Mouse (Mus musculus): ENCODE data around the gene Olfr1369-ps1.
"Not testable (repeated sequence)": the region's sequence is repeated elsewhere in the genome, so short reads cannot be mapped to it uniquely, and the experiment has no call there.

The Olfr1369-ps1 gene

DNA sequence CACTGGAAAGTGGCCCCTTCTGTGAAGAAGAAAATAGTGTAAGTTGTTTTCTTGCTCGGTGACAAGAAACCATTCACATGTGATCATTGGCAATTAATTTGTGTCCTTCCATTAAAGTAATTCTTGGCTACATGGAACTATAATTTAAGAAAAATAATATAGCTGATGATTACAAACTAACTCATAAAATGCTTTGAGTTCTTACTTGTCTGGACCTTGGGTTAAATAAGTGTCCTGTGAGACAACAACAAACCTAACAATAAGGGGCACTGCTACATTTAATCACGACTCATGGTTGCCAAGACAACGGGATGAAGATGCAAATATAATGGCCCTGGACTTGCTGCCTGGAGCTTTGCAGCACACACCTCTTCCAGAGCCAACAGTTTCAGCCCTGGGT, at the start of gene Olfr1369-ps1:
Gene Olfr1369-ps1 (plus strand): TSS at position 301 of the 400 bp plus-strand sequence.
- DNase-seq: not testable (repeated sequence)

DNA sequence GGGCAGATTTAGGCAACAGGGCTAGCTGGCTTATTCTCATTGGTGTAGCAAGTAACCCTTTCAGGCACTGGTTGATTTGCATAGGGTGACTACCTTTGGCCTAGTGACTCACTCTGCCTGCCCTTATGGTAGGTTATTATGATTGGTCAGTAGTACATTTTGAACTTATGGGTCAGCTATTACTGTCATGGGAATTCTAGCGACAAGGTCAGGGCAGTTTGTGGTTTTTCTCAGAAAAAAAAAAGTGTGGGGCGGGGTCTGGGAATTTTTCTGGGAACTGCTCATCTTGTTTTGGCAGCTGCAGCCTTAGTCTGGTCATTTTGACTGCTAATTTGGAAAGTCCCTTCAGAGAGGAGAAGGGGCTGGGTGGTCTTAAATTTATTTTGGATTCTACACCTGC, 45.3 kb upstream of the Olfr1369-ps1 start:
- no peak for DNase-seq

DNA sequence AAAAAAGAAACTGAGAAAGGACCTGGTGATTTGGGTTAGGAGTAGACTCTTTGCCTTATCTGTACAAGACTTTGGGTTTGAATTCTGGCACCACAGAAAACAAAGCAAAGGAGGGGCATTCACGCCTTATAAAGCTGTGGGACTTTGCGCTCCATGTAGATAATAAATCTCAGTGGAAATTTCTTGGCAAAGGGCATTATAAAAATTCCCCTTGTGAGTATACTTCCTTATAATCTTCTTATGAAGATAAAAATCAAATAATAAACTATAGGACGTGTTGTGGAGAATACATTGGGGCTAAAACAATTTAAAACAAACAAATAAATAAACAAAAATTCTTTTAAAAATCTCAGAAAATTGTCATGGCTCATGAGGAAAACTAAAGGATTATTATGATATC, 36.4 kb upstream of the Olfr1369-ps1 start, which contains the start of gene Olfr1370:
Gene Olfr1370 (minus strand): TSS at position 101 of the 400 bp plus-strand sequence.
- DNase-seq: no peak

DNA sequence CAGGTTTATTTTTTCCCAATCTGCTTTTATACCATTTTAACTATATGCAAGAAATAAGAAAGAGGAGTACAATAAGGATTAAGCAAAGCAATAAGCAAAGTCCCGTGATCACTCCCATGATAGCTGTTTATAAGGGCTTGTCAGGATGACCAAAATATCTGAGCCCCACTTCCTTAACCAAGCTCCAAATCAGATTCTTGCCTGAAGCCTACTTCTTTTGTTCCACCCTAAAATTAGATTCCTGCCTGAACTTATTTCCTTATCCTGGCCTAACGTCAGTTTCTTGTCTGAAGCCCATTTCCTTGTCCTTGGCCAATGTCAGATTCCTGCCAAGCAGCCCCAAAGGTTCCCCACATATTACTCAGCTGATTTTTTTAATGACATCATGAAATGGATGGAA, 28.6 kb upstream of the Olfr1369-ps1 start:
- DNase-seq: no peak

DNA sequence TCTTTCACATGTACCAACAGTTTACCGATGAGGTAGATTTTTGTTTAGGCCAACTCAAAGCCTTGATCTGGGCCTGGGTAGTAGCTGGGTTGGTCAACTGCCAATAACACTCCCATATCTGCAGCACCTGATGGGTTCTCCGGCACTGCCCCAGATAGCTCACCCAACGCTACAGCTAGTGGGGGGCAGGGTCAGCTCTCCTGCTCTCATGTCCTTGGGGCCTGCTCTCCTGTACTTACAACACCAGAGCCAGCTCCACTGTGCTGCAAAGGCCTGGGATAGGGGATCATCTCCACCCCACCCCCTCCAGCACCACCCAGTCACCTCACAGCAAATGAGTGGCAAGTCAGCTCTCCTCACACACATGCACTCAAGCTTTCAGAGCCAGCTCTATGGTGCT, 1.5 kb upstream of the Olfr1369-ps1 start:
- DNase-seq: no peak

DNA sequence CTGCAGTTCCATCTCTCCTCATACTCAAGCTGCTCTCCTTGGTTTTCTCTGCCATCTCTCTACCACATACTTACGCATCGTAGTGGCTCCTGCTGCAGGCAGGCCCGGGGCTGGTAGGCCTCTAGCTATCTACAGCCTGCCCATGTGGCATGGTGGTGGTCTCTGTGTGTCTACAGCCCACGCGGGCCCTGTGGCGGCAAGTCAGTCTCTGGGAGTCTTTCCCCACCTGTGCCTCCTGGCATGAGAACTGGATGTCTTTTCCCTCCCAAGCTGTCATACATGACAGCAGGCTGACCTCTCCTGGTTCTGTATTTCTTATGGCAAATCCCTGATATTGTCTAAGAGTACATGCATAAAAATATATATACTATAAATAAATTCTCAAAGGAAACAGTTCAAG, 842 bp upstream of the Olfr1369-ps1 start:
- no peak for DNase-seq

DNA sequence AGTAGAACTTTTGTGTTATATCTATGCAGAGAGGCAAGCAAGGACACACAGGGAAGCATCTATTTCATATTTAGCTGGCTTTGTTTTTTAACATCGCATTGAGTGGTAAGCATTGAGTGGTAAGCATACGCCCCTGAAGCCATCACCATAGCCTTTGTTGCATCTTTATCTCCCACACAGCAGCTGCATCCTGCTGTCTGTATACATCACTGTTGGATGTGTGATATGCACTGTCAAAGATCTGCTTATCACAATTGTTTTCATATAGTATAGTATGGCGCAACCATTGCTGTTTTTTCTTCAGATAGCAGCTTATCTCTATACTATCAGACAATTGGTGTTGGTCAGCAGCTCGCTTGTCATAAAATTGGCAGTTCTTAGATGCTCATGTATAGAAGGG, 2.8 kb downstream of the Olfr1369-ps1 start:
- no peak for DNase-seq

DNA sequence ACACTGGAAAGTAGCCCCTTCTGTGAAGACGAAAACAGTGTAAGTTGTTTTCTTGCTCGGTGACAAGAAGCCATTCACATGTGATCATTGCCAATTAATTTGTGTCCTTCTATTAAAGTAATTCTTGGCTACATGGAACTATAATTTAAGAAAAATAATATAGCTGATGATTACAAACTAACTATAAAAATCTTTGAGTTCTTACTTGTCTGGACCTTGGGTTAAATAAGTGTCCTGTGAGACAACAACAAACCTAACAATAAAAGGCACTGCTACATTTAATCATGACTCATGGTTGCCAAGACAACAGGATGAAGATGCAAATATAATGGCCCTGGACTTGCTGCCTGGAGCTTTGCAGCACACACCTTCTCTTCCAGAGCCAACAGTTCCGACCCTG, 18.1 kb downstream of the Olfr1369-ps1 start, which contains the start of gene Olfr263:
Gene Olfr263 (plus strand): TSS at position 301 of the 400 bp plus-strand sequence.
- DNase-seq: not testable (repeated sequence)

DNA sequence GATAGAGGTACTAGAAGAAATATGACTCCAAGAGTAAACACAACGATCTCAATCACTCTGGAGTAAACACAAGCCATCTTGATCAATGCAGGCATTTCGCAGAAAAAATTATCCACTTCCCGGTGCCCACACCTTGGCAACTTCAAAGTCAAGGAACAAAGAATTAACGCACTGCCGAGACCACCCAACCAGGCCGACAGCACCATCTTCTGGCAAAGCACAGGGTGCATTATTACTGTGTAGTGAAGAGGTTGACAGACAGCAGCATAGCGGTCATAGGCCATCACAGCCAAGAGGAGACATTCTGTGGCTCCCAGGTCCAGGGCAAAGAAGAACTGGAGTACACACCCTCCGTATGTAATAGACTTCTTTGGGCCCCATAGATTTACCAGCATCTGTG, 31.1 kb downstream of the Olfr1369-ps1 start:
- no peak for DNase-seq

DNA sequence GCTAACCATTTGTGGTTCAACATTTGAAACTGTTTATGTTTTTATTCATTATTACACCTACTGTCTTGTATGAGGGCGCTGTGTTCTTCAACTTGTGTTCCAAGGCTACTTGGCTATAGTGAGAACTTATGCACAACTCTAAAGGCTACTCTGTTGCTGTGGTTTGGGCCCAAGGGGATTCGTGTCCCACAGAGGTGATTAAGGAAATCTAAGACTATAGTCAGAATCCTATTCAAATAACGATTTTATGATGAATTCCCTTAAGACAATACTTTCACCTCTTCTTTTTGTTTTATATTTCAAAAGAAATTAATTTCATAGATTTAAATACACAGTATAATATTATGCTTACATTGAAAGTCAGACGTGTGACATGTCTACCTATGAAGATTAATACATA, 34.5 kb downstream of the Olfr1369-ps1 start, which contains the start of gene Olfr1368:
Gene Olfr1368 (minus strand): TSS at position 101 of the 400 bp plus-strand sequence.
- DNase-seq: no peak

DNA sequence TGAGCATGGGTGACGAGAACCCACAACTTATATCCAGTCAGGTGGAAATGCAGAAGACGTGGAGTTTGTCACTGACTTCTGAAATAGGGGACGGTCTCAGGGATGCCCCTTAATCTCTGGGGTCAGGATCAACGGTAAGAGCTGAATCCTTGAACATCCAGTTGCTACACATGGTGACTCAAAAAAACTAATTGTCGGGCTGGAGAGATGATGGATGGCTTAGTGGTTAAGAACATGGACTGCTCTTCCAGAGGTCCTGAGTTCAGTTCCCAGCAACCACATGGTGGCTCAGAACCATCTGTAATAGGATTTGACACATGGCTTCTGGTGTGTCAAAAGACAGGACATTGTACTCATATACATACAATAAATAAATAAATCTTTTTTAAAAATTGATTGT, 44.6 kb downstream of the Olfr1369-ps1 start:
- DNase-seq: no peak

DNA sequence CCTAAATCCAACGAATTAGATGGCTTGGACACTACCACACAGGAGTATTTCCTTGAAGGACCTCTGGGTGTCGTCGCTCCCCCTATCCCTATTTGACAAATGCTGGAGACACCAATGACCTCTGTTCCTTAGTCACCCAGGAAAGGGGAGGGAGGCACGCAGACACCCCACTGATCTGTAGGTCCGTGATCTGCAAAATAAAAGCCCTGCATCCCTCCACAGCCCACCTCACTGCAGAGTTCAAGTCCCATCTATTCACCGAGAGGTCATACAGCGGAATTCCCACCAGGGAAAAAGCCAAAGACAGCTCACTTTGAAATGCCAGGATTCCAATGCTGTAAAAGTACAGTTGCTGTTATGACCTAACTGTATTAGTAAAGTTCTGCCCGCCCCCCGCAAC, 46.8 kb downstream of the Olfr1369-ps1 start:
- no peak for DNase-seq

DNA sequence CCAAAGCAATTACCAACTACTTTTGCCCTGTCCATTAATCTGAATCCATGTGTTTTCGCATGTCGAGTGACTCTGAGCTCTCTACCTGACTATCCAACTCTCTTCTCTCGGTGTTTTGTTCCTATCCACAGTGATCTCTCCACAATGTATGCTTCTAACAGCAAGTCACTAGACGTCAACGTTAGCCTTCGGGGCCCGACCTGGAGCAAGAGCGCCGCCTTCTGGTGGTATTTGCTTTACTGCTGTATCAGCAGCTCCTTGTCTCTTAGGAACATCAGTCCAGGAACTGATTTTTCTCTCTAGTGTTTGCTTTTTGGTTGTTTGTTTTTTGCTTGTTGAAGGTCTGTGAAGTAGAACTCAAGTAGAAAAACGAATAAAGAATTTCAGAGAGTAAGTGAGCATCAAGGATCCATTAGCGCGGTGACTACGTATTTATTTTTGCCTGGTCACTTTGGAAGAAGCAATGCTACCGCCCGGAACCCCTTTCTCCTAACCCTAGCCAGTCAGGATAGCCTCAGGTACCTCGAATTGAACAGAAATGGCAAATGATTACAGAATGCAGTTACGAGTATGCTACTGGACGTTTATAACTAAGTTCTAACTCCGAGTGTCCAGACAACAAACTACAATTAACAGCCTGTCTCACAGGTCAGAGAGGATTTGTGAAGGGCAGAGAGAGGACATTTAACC, 47.6 kb downstream of the Olfr1369-ps1 start:
- DNase-seq: peak; percentile 86 to 89

DNA sequence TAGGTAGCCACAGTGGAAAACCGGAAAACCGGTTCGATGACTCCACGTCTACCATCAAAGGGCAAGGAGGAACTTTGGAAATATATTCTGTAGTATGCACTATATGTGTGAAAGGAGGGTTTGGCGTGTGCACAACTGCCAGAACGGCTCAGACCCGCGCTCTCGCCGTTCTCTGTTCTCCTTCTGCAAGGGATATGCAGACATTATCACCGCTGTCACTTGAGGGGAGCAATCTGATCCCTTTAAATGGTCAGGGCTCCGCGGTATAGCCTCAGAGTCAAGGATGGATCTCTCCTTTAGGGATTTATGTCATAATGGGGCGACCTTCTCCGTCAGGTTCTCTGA, 48.2 kb downstream of the Olfr1369-ps1 start:
- DNase-seq: no peak

DNA sequence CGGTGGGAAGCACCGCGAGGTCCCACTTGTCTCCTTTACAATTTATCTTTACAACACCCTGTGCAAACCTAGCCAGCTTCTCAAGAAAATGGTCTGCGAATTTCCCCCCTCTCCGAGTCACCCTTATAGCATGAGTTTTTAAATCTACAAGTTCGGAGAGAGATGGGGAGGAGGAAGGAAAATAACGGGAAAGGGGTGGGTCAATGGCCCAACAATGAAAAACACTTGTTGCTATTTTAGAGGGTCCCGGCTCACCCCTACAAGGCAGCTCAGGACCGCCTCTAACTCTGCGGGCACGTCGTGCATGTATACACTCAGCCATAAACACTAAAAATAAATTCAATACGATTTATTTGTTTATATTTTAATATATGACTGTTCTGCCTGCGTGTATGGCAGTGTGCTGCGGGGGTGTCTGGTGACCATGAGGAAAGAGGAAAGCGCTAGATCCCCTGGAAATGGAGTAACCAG, 48.8 kb downstream of the Olfr1369-ps1 start:
- DNase-seq: no peak

DNA sequence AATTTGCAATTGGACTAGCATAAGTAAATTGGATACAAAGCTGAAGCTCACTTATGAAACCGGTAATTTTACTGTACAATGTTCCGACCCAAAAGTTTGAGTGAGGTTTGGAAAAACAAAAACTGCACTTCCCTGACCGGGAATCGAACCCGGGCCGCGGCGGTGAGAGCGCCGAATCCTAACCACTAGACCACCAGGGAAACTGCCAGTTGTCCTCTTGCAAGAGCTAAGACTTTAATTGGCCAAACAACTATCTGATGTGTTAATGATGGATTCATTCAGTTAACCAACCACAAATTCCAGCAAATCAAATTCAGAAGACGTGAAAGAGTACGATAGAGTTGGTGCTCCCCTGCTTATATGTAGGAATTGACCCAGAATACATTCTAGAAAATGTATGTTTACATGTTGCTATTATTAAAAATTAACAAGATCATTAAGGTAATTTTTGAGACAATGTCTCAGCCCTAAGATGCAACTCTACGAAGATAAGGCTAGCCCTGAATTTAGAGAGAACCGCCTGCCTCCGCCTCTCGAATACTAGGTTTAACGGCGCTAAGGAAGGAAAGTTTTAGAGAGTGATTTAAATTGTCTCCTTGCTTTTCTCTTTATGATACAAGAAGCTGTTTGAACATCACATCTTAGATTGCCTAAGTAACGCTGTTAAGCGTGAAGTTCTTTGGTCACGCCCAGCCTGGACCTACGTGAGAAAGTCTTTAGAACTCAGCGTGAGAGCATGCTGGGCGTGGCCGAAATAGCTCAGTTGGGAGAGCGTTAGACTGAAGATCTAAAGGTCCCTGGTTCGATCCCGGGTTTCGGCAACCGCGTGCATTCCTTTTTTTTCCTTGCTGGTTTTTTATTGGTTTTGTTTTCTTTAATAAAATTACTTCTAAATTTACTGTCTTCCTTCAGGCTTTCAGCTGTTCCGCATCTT, 49.6 kb downstream of the Olfr1369-ps1 start:
- DNase-seq: peak; percentile 90 to 95

DNA sequence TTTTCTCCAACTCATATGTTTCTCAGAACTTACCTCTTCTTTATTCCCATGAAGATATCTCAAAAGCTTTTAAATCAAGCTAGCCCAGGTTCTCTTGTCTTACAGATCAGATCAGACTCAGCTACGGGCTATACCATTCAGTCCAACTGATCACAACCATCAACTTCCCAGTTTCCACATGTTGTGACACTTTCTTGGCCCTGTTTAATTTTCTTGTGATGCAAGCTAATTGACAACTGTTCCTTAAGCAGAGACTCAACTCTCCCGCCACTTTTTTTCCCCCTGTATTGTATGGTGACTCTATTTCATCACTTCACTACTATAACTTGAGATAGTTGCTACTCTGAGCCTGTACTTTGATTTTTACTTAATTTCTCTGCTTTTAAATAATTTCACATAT, 50.3 kb downstream of the Olfr1369-ps1 start:
- DNase-seq: no peak

DNA sequence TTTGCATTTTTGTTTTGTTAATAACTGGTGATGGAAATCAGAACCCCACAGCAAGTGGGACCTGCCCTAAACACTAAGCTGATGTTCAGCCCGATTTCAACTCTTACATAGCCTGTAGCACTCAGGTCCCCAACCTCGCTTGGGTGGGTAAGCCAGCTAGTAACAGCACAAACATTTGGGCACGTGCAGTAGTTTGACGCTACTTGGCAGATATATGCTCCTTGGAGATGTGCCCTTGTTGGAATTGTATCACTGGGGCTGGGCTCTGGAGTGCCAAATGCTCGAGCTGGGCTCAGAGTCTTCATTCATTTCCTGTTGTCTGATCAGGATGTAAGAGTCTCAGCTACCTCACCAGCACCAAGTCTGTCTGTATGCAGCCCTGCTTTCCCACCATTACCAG, 51.3 kb downstream of the Olfr1369-ps1 start:
- no peak for DNase-seq

DNA sequence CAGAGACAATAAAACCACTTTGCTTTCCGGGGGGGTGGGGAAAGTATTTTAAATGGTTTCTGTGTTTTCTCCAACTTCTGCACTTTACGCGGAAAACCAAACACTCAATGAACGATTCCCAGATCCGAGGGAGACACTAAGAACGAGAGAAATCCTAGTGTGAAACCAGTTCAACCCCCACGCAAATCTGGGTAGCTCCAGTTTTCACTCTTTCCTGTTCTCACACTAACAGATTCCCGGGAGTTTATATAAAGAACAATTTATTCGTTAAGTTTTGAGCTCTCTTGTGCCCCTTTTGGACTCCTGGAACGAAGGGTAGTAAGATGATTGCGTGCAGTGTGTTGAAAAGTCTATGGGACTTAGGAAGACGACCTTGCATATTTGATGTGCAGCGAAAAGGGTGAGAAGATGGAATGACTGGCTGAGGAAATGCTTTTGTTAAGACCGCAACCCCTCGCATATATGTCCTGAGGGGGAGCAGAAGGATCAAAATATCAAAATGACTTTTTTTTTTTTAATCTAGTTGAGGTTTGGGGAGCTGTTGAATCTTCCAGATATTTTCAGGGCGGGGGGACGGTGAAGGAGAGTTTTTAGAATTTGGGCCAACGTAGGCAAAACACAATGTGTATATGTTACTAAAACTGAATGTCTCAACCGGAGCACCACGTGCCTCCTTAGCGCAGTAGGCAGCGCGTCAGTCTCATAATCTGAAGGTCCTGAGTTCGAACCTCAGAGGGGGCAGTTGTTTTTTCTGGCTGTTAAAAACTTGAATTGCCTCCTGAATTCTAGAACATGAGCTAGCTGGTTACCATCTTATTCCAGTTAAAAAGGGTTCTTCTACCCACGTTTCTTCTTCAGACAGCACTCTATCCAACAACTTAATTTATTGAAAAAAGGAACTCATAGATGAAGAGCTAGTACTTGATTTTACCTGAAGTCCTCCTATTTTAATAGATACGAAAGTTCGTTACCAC, 55.9 kb downstream of the Olfr1369-ps1 start:
- DNase-seq: peak; percentile 64 to 83

DNA sequence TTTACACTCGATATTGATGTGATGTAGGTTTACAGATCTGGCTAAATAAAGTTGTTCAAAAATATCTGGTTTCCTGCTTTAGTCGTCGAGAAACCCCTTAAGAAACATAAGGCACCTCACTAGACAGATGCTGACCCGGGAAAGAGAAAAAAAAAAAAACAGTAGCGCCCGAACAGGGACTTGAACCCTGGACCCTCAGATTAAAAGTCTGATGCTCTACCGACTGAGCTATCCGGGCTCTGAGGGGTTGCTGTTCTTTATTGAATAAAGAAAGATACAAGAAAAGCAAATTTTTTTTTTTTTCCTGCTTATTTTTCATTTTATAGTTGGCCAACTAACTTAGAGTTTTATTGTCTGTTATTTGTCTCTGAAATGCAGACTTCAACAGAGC, 56.6 kb downstream of the Olfr1369-ps1 start:
- peak in 1 of 2 experiments; percentile 41 for DNase-seq

DNA sequence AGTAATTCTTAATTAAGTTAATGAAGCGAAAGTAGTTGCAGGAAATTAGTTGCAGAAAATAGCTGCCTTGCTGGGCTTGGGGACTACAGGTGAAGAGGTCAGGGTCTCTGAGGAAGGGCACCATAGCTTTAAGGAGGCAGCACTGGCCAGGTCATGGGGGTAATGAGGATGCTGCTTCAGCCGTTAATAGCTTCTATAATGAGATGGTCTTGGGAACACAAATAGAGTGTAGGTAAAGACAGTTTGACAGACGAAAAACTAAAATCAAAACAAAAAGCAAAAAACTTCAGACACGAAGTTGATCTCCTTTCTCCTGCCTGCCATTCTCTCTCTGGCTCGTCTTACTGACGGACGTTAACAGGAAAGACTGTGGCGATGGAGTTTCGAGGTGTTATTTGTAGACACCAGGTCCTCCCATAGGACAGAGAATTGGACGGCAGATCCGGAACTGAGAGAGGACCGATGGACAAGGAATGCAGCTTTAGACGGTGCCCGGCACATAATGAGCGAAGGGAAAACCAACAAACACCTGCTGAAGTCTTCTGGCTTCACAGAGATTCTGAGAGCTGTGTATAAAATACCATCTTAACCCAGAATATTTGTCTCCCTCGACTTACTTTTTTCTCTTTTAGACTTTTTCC, 57.2 kb downstream of the Olfr1369-ps1 start:
- DNase-seq: peak in 1 of 2 experiments; percentile 29
